Mouse (Mus musculus): ENCODE results near the gene Art1.

DNA sequence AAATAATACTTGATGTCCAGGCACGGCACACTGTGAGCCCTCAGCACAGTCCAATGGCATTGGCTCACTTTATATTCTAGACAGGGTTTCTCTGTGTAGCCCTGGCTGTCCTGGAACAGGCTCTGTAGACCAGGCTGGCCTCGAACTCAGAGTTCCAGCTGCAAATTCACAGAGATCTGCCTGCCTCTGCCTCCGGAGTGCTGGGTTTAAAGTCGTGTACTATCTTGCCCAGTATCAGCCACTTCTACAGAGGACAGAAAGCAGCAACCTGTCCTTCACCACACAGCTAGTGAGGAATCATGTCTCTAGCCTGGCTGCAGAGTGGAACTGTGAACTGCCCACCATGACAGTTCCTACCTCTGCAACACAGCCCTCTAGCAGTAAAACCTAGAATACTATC, 8.2 kb downstream of the Art1 start:
- no peak for TF ChIP-seq EP300 (IDR thresholded peaks at IDR 0.05; ENCODE audit: insufficient read depth, low read depth, low read length)
- TF ChIP-seq POLR2A (IDR thresholded peaks at IDR 0.05; ENCODE audit: insufficient read depth, low read depth, low read length) = no peak
- TF ChIP-seq CTCF (IDR thresholded peaks at IDR 0.05) = no peak

Data from heart, adult 2 months (tissue).